Mouse (Mus musculus): Measurements from ENCODE around the gene Fam234b.

Fam234b gene

DNA sequence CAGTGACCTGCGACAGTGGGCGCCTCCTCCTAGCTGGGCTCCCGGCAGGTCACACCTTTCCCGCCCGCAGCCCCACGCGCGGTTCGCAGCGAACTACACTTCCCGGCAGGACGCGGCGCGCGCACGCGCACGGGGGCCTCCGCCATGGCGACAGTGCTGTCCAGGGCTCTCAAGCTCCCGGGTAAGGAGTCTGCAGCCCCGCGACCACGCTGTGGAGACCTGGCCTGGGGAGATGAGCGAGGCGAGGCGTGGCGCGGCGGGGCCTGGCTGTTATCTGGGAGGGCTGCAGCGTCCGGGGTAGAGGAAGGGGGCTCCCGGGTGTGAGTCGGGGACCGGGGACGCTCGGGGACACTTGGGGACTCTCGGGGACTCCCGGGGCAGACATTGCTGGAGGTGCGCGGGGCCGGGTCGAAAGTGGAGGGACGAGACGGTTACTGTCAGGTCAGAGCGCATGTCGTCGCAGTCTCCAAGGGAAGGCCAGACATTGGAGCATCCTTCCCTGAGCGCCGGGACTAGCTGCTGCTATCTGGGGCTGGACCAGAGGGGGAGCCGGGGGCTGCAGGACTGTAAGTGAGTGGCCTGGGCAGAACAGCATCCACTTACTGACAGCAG lies at the start of gene Fam234b, which contains the start of gene Hebp1:
Gene Fam234b (plus strand): TSS at position 57 of the 612 bp plus-strand sequence.
Gene Hebp1 (minus strand): TSS at position 102 of the 612 bp plus-strand sequence.
- peak; percentile 81 to 83 for DNase-seq

DNA sequence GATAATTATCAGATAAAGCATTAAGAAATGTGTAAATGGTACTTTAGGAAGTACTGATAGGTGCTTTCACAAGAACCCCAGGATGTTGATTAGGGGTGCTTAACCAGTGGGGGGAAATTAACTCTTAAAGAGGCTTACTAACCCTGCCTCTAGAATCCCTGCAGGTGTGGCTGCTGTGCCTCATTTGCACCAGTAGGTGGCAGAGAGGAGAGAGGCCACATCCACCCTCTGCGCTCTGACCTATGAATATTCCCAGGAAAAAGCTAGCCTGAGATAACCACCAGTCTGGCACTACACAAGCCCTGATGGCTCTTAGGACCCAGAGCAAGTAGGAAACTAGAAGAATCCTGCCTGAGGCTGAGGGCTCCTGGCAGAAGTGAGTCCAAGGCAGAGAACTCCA lies 49.3 kb upstream of the Fam234b start:
- peak; percentile 28 to 31 for DNase-seq

DNA sequence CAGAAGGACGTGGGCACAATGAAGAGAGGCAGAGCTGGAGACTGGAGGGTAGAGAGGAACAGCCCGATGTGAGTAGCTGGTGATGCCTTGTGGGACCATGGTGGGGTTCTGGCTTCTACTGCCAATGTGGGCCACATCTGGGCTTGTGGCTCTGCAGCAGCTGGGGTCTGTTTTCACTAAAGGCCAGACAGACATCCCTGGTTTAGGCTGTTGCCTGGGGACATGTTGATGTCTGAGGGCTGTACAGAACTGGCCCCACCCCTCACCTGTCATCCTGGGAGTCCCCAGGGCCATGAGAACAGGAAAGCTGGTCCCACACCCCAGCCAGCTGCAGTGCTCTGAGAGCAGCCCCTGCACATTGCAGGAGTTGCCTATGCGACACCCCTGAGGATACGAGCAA lies 48.6 kb upstream of the Fam234b start:
- DNase-seq: no peak

DNA sequence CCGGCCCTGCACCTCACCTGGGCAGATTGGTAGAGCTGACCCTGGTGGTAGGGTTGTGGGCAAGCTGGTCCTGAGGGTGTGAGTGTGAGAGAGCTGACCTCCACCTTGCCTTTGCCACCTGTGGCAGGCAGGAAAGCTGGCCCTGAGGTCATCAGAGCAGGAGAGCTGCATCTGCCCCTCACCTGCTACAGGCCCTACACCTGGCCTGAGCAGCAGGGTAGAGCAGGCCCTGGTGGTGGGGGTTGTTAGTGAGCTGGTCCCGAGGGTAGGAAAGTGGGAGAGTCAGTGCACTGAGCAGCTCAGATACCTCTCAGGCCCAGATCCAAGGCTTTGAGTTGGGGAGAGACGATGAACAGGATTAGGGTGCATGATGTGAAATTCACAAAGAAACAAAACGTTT lies 48.1 kb upstream of the Fam234b start:
- DNase-seq: no peak

DNA sequence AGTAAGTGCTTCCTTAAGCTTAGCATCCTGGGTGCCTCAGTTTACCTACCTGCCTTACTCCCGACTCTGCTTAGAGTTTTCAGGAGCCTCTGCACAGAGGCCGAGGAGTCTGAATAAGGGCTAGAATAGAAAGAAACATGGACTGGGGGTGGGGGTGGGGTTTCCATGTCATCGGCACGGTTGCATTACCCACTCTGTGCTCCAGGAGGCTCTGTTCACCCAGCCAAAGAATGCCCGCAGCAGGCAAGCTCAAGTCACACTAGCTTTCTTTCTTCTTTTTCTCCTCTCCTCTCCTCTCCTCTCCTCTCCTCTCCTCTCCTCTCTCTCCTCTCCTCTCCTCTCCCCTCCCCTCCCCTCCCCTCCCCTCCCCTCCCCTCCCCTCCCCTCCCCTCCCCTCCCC lies 47.5 kb upstream of the Fam234b start:
- peak in 1 of 2 experiments; percentile 20 for DNase-seq

DNA sequence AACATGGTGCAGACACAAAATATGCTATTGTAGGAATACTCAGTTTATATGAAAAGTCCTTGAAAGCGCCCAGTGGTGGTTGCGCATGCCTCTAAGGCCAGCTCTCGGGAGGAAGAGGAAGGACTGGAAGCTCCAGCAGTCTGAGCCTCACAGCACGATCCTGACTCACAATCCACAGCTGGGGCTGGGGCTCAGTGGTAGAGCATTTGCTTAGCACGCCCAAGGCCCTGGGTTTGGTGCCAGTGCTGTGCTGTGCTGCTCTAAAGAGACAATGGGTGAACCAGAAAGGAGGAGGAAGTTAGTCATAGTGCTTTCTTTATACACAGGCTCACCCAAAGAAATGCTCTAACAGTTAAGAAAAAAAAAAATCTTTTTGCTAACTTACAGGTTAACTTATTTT lies 44.1 kb upstream of the Fam234b start:
- no peak for DNase-seq

DNA sequence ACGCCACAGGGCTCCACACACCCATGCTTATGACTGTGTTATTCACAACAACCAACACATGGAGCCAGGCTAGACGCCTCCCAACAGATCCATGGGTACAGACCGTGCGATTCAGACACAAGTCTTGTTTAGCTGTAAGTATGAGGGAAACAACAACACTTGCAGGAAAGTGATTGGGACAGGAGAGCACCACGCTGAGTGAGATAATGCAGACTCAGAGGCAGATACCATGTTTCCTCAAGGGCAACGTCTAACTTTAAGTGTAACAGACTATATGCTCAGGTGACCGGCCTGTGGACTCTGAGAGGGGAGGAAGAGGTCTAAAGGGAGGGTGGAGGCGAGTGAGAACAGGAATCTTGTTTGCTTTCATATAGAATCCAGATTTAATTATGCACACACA lies 41.2 kb upstream of the Fam234b start:
- DNase-seq: no peak

DNA sequence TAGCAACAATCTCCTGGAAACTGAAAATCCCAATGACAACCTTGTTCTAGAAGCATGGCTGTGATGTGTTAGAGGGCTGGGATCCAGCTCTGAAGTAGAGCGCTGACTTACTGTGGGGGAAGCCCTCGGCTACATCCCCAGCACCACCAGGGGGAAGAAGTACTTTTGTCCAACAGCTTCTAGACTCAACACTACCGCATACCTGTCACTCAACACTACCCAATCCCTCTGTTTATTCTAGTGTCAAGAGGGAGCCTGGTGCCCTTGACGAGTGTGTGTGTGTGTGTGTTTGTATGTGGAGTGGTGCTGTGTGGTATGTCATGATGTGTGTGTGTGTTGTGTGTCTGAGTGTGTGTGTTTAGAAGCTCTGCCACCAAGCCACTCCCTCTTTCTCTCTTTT lies 40.3 kb upstream of the Fam234b start:
- DNase-seq: no peak

DNA sequence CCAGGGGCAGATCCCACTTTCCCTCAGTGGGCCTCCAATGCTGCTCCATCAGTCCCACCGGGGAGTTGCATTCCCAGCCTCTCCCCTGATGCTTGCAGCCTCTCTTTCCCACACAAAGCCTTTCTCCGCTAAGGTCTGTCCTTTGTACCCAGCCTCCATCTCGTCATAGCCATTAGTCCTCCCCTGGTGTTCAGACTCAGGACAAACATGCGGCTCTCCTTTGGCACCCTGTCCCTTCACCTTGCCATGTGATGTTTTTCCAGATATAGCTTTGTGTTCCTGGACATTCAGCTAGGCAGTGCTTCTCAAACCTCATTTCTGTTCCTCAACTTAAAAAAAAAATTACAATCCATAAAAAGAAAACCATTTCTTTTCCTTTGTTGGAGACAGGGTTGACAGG lies 39.3 kb upstream of the Fam234b start:
- no peak for DNase-seq

DNA sequence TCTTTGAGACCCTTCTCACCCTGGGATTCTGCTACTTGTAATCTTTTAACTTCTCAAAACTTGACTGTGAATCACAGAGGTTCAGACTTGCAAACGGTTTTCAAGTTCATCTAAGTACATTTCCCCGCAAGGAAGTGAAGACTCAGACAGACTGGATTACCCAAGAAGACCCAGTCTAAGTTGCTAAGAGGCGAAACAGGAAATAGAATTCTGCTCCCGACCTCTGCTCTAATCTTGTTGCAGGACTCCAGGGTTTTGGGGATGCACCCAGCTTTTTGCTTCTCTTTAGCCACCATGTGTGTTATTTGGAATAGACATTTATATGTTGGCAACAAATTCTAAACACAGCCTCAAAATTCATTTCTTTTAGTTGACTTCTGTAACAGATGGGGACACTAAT lies 36.4 kb upstream of the Fam234b start:
- DNase-seq: no peak

DNA sequence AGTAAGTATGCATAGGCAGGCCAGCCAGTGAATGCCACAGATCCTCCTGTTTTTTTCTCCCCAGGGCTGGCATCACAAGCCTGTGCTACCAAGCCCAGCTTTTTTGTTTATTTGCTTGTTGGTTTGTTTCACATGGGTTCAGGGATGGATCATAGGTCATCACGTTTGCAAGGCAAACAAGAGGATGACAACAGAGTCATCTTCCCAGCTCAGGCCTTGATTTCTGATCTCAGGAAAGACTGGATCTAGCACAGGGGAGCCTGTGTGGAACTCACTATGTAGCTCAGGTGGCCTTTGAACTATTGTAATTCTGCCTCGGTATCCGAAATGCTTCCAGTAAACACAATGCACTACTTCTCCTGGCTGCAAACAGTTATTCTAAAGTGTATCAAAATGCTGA lies 35.5 kb upstream of the Fam234b start:
- DNase-seq: no peak

DNA sequence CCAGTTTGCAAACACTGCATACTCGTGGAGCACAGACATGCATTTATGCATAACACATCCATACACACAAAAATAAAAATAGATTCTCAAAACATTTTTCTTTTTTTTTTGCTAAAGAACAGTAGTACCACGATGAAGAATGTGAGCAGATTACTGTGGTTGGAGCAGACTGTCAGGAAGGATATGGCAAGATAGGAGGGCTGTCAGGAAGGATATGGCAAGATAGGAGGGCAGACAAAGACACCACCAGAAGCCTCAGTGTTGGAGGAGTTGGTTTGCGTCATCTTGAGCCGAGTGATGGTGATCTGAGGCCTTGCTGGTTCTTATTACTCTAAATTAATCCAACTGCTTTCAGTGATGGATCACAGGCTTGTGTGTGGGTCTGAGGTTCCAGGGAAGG lies 34.9 kb upstream of the Fam234b start:
- no peak for DNase-seq

DNA sequence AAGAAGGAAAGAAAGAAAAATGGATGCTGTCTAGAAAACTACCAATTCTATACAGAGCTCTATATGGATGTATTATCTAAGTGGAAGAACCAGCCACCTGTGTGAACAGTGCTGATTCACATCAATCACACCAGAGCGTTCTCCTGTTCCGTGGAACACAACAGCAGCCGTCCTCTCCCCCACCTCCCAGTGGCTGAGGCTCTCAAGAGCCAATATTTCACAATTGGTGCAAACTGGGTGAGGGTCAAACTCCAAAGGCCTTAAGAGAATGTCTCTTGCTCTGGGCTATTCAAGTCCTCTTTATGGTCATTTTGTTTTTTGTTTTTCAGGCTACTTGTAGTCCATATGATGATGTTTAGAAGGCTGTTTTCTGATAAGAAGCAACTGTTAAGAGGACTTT lies 32.6 kb upstream of the Fam234b start:
- DNase-seq: no peak

DNA sequence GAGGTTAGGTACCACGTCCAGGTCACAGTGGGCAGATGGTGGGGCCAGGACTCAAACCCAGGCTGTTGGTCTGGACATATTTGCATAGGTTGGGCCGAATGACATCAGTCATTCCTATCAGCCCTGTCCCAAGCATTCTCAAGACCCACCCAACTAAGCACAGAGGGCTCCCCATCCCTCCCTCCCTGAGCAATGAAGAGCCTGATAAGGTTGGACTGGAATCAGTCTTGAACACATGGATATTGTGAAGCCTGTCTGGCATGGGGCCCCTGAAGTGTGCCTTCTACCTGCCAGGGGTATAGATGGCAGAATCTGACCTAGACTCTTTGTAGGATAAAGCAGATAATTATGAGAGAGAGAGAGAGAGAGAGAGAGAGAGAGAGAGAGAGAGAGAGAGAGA lies 32.1 kb upstream of the Fam234b start:
- DNase-seq: no peak

DNA sequence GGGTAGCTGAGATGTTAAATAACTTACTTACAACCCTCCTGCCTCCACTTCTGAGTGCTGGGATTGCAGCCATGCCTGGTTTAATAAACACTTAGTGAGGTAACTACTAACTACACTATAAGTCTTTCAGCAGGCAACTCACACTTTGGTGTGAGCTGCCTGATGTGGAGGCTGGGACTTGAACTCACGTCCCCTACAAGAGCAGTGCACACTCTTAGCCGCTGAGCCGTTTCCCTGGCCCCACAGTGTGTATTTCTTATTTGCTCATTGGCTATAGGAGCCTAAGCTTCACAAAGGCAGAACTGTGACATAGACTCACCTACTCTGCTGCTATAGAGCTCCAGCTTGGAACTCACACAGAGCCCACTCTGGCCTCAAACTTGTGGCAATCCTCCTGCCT lies 31.5 kb upstream of the Fam234b start:
- no peak for DNase-seq

DNA sequence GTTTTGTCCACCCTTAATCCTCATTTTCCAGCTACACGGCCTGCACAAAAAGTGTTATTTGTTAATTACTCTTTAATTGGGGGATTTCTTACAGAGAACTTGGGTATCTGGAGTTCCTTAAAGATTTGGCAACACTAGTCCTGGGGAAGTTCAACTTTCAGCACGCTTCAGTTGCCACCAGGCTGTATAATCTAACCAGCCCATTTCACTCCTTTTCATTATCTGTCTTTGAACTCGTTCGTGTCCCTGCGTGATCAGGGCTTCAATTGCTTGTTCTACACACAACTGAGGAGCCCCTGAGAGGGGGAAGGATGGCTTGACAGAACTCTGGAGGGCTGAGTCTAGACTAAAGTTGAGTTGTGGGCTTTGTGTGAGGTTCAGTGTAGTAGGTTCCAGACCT lies 31.1 kb upstream of the Fam234b start:
- DNase-seq: no peak

DNA sequence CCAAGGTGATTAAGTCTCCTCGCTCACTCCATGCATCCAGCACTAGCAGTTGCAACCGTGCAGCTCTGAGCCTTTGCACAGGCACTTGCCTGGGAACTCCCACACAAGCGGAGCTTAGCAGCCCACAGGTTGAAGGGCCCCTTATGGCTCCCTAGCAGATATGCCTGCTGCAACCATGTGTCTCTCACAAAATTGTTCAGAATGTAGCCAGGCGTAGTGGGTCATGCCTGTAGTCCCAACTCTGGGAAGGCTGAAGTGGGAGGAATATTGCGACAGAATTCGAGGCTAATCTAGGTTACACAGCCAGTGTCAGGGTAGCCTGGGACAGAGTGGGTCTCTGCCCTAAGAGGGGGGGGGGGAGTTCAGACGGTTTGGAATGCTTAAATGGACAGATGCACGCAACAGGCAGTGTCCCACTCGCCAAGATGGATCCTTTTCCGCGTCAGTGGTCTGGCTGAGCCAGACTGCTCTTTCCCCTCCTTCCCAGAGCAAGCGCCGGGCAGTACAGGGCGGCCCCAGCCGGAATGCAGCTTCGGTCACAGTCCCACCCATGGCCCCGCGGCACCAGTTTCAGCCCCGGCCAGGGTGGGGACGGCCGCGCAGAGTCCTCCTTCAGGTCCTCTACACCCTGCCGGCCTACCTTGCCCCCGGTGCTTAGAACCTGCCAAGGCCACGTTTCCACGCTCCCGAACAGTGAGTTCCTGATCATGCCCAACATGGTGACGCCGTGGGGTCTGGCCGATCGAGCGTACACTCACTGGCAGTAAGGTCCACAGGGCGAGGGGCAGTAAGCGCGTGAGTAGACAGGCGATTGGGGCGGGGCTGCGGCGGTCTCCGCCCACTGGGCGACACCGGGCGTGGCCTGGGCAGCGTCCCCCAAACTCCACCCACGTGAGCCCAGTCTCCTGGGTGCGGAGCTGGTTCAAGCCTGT lies 30.1 kb upstream of the Fam234b start:
- peak; percentile 81 to 83 for DNase-seq

DNA sequence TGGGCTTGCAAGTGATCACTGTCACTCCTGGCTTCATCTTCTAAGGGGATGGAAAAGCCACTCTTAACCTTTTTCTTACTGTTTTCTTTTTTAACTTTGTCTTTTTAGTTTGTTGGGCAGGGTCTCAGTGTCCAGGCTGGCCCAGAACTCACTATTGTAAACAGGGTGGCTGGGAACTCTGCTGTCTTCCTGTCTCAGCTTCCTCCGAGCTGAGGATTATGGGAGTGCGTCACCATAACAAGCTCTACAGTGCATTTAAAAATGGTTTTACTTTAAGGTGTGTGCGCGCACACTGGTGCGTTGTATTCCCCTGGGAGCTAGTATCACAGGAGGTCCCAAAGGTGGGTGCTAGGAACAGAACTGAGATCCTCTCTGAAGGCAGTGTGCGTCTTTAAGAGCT lies 29.3 kb upstream of the Fam234b start:
- peak; percentile 55 to 57 for DNase-seq

DNA sequence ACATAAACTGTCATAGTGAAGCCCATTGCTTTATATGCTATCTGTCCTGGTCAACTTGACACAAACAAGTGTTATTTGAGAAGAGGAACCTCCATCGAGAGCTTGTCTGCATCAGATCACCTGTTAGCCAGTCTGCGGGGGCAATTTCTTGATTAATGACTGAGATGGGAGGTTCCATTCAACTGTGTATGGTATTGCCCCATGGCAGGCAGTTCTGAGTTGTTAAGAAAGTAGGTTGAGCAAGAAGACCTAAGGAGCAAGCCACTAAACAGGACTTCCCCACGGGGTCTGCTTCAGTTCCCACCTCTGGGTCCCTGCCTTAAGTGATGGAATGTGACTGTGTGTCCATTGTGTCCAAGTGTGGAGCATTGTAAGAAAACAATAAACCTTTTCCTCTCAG lies 28.5 kb upstream of the Fam234b start:
- DNase-seq: no peak

DNA sequence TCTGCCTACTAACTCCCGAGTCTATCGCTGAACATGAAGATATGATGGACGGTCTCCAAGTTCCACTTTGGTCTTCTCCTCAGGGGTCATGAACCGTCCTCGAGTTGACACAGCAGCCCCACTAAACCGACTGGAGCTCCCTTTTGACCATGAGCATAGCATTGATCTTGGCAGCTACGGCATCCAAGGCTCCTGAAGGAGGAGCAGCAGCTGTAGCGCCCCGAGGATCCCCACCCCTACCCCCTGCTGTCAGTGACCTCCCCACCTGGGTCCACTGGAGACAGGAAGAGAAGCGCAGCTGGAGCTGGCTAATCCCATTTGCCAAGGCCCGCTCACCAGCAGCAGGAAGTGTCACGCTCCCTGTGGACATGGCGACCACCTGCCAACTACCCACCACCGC lies 26.0 kb upstream of the Fam234b start:
- no peak for DNase-seq

DNA sequence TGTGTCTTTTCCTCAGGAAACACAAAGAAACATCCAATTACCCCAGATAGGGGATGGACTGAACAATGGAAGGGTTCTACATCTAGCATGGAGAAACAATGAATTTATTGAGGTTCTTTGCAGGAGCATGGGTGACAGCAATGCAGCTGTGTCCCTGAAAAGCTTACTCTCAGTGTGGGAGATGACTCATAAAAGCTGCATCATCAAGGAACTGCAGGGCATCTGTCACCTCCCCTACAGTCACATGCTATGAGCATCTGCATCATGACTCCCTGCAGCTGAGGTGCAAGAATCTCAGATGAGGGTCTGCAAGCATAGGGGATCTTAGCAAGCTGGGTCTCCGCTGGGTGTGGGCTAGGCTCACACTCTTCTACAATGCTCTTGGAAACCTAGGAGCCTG lies 22.8 kb upstream of the Fam234b start:
- no peak for DNase-seq

DNA sequence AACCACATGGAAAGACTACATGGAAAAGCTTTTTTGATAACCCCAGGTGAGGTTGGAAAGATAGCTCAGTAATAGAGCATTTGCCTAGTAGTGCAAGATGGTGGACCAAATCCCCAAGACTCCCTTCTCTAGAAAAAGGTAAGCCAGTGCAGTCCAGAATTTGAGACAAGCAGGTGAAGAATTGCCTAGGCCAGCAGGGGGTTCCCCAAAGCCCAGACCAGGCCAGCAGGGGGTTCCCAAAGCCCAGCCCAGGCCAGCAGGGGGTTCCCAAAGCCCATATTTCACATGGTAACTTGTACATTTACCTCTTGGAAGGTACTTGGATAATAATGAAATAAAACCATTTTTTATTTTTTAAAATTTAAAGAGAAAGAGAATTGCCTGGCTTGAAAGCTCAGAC lies 20.5 kb upstream of the Fam234b start:
- no peak for DNase-seq

DNA sequence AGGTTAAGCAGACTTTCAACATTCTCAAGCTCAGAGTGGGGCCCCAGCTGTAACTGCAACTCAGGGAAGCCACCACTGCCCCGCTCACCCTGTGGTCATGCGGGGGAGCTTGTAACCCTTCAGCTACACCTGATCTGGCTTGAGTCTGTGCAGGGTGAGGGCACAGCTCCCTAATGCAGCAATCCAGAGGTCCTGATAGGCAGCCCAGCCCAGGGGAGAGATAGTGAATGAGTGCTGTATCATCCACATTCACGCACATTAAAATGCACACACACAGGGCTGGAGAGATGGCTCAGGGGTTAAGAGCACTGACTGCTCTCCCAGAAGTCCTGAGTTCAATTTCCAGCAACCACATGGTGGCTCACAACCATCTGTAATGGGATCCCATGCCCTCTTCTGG lies 19.2 kb upstream of the Fam234b start:
- no peak for DNase-seq

DNA sequence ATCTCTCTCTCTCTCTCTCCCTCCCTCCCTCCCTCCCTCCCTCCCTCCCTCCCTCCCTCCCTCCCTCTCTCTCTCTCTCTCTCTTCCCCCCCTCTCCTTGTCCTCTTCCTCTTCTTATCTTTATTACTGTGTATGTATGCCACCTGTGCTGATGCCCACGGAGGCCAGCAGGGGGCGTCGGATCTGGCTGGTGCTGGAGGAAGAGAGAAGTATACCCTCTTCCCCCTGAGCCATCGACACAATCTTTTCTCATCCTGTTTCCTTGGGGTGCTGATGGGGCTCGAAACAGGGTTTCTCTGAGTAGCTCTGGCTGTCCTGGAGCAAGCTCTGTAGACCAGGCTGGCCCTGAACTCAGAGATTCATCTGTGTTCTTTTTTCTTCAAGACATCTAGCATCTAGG lies 14.9 kb upstream of the Fam234b start:
- peak; percentile 58 to 60 for DNase-seq

DNA sequence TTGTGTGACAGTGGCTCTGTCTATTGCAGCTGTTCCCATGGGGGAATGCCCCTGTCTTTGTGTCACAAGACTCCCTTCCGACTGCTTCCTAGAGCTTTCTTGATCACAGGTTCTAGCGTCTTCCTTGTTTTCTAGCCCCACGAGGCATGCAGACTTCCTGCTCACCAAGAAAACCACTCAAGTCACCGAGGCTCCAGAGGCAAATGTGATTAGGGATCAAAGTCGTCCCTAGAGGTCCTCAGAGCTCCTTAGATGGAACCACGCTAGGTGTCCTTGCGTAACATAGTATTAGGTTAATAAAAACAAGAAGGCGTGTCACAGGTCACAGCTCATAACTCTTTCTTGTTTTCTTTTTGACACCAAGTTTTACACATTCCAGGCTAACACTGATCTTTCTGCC lies 13.8 kb upstream of the Fam234b start:
- DNase-seq: peak; percentile 7 to 8
